Mouse (Mus musculus) E14TG2a.4 (cell line): ENCODE data around the gene Hist2h2aa2.
"Not testable (repeated sequence)": the region's sequence is repeated elsewhere in the genome, so short reads cannot be mapped to it uniquely, and the experiment has no call there.

Experiments used
- H3K27me3 ChIP-seq: 2 replicates; pipeline ENCODE4 v1.6.1; 2014; ENCODE audit warnings: low read length, control low read depth; ENCODE audit not compliant: insufficient read depth
- H3K36me3 ChIP-seq: 2 replicates; pipeline ENCODE4 v1.6.1; 2014; ENCODE audit warnings: low read length, control low read depth; ENCODE audit not compliant: insufficient read depth
- H3K4me1 ChIP-seq: replicated peaks from 2 replicates; pipeline ENCODE4 v1.6.1; 2014; ENCODE audit warnings: low read depth, low read length, control low read depth
- H3K4me3 ChIP-seq: replicated peaks from 2 replicates; pipeline ENCODE4 v1.5.1; 2014; ENCODE audit warnings: mild to moderate bottlenecking, low read length
- H3K9me3 ChIP-seq: 2 replicates; pipeline ENCODE4 v1.6.1; 2014; ENCODE audit warnings: low read length, control low read depth
- CTCF ChIP-seq: conservative IDR thresholded peaks from 2 replicates; pipeline ENCODE4 v1.5.1; 2014; ENCODE audit warnings: low read length
- NANOG ChIP-seq: IDR thresholded peaks from 2 replicates; pipeline ENCODE4 v1.6.1; 2014; ENCODE audit warnings: borderline replicate concordance, low read length, mixed read lengths
- POU5F1 ChIP-seq: IDR thresholded peaks from 2 replicates; pipeline ENCODE4 v1.6.1; 2014; ENCODE audit warnings: low read length, borderline replicate concordance

Hist2h2aa2 gene

DNA sequence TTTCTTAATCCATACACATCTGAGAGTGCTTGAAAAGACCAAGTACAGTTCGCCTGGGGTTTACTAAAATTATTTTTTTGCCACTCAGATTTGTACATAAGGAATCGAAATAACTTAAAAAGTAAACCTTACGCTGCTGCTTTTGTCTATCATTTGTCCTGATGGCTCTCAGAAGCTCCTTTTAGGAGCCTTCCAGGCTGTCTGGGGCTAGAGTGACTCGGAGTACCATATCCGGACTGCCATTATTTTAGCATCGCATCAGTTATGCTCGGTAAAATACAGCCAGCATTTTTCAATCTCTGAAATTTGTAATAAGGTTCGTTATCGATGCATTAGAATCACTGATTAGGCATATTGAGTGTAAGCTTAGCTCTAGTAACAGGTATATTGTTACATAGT is 722 bp upstream of the Hist2h2aa2 start:
- H3K27me3 ChIP-seq: no peaks in the 10 kb centered on the region
- H3K4me3 ChIP-seq: peak overlapping the region; percentile 54
- peaks cover 19% of the 10 kb centered on the region; the same call in 1 of the 2 replicates for H3K36me3 ChIP-seq
- no peak for TF ChIP-seq CTCF
- TF ChIP-seq NANOG: no peak
- no peak for TF ChIP-seq POU5F1
- peaks cover 60% of the 10 kb centered on the region for H3K4me1 ChIP-seq
- no peaks in the 10 kb centered on the region for H3K9me3 ChIP-seq

DNA sequence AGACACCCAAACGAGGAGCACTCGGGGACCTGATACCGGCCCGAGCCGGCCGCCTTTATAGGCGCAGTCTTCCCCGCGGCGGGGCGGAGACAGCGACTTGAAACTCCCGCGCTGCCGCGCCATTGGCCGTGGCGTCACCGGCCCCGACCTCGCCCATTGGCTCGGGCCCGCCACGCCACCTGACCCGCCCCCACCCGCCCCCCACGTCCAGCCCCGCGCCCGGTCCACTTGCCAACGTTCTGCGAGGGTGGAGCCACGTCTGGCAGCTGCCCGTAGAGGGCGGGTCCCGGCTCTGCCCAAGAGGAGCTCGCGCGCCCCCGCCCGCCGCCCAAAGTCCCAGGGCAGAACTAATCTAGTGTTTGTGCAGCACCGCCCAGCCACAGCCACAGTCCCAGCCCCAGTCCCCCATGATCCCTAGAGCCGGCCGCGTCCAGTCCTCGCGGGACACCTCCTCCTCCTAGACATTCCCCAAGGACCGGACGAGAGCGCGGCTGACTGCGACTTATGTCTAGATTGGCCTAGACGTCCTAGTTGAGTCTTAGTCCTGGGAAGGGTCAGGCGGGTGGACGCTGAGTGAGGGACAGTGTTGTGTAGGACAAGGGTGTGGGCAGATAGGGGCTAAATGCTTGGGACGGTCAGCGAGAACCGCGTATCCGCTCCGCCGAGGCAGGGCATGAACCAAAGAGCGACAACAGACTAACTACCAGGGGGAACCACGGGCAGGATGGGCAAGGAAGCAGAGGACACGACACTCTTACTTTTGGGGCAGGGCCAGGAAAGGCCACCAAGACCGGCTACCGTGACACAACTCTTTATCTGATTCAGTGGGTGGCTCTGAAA is 902 bp downstream of the Hist2h2aa2 start, which contains the start of gene Hist2h3c2:
Gene Hist2h3c2, minus strand, starts transcription at position 174 of the 840 bp plus-strand sequence.
- peaks cover 55% of the 10 kb centered on the region for H3K4me1 ChIP-seq
- not testable (repeated sequence) for H3K27me3 ChIP-seq, H3K9me3 ChIP-seq

DNA sequence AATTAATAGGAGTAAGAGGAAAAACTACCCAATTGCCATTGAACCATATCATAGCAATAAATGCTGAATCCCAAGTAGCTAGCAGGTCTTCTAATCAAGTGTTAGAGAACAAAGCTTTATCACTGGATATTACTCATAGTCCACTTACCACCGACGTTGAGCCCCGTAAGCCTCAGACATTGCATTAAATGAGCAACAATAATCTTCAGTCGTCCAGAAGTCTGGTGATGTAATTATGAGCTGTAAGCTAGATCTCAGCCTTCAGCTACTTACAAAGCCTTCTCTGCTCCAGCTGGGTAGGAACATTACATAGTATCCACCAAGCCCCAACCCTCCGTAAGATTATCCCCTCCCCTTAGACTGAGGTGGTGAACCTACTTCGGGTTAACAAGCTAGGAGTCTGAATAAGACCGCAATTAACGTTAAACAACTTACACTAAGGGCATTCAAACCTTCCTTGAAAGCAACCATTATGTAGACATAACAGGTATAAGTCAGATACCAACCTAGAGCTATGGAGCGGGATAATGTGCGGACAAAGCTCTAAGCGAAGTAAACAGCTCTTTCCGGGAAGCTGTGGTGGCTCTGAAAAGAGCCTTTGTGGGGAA is 2.1 kb downstream of the Hist2h2aa2 start:
- TF ChIP-seq NANOG (no peak), CTCF (no peak), POU5F1 (no peak)
- Histone ChIP-seq H3K4me3 (peak overlapping the region; percentile 81), H3K9me3 (no peaks in the 10 kb centered on the region), H3K4me1 (peaks cover 43% of the 10 kb centered on the region), H3K27me3 (no peaks in the 10 kb centered on the region), H3K36me3 (peaks cover 26% of the 10 kb centered on the region; the same call in 1 of the 2 replicates)

More for the DNA sequence above, 902 bp downstream of the Hist2h2aa2 start, which contains the start of gene Hist2h3c2:
- peaks cover 26% of the 10 kb centered on the region; the same call in 1 of the 2 replicates for H3K36me3 ChIP-seq
- peak within 1 kb of the TSS; percentile 81 for H3K4me3 ChIP-seq

DNA sequence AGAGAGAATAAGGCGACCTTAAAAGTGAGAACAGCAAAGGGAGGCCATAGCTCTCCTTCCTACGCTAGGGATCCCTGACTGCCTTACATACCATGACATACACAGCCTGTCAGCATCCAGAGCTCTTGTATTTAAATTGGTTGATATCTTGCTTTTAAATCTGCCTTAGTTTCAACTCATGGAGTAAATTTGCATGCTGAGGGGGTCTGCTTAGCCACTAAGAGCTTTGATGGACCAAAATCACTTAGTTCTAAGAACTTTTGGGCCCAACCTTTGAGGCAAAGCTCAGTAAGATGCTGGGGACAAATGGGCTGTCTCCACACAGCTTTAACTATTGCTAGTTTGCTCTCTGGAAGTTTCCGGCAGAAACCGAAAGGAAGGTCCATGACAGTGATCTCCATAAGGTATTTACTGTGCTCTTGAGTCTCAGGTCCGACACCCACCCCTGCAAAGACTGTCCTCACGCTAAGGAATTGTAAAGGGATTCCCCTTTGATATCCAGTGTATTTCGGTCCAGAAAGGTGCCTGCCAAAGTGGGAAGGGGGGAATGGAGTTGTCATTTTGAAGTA is 2.7 kb downstream of the Hist2h2aa2 start:
- no peaks in the 10 kb centered on the region for H3K27me3 ChIP-seq
- TF ChIP-seq NANOG: no peak
- no peak for TF ChIP-seq POU5F1
- TF ChIP-seq CTCF: no peak
- H3K4me1 ChIP-seq: peaks cover 37% of the 10 kb centered on the region
- H3K4me3 ChIP-seq: peak overlapping the region; percentile 81
- H3K36me3 ChIP-seq: peaks cover 26% of the 10 kb centered on the region; the same call in 1 of the 2 replicates
- no peaks in the 10 kb centered on the region for H3K9me3 ChIP-seq

DNA sequence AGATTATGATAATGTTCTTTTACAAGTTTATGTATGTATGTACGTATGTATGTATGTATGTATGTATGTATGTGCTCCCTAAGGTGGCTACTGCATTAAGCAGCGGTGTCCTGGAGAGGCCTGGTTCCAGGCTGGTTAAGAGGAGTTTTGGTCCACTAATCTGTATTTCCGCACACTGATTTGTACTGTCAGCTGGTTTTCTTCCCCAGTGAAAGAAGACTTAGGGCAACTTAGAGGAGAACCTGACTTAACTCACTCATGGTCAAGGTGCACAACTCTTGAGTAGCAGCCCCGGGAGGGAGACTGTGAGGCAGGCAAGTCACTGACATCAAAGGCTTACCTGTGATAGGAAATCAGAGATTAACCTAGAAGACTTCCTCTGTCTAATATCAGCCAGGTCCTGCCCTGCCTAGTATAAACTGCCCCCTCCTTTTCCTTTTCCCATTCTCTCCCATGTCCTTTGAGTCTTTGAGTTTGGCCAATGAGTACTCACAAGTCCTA is 3.2 kb downstream of the Hist2h2aa2 start:
- Histone ChIP-seq H3K4me3 (peak overlapping the region; percentile 81), H3K36me3 (peaks cover 26% of the 10 kb centered on the region; the same call in 1 of the 2 replicates), H3K4me1 (peaks cover 32% of the 10 kb centered on the region), H3K9me3 (no peaks in the 10 kb centered on the region), H3K27me3 (no peaks in the 10 kb centered on the region)
- TF ChIP-seq POU5F1: no peak
- TF ChIP-seq CTCF: no peak
- no peak for TF ChIP-seq NANOG

DNA sequence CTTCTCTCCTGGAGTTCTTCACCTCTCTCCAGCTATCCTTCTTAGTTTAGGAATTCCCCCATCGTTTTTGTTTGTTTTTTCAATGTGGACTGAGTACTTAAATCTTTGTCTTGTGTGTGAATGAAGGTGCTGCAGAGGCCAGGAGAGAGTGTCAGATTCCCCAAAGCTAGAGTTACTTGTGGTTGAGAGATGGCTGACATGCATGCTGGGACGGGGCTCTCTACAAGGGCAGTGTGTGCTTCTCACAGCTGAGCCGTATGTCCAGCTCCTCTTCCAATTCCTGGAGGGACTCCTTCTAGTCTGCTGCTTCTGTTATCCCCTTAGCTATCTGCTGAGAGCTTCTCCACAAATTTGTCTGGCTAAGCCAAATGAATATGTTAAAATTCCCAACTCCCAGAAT is 4.2 kb downstream of the Hist2h2aa2 start:
- H3K9me3 ChIP-seq: no peaks in the 10 kb centered on the region
- peaks cover 26% of the 10 kb centered on the region; the same call in 1 of the 2 replicates for H3K36me3 ChIP-seq
- H3K4me1 ChIP-seq: peaks cover 21% of the 10 kb centered on the region
- no peak overlapping the region for H3K4me3 ChIP-seq
- H3K27me3 ChIP-seq: no peaks in the 10 kb centered on the region
- TF ChIP-seq POU5F1: no peak
- TF ChIP-seq CTCF: no peak
- no peak for TF ChIP-seq NANOG

DNA sequence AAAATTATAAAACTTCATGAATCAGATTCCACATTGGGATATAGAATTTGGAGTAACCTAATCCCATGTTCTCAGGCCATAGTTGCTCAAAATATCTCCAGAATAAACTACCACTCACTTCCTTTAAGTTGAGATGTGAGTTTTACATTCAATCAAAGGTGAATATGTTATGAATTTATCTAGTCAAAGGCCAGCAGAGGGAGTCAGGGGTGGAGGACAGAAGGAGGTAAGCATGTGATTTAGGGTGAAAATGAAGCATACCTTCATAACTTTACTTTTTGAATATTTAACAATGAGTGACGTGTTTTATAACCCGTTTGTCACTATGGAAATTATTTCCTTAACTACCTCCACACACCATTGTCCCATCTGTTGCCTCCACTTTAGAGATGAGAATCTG is 5.2 kb downstream of the Hist2h2aa2 start:
- no peak overlapping the region for H3K4me3 ChIP-seq
- no peaks in the 10 kb centered on the region for H3K9me3 ChIP-seq
- TF ChIP-seq CTCF: no peak
- no peak for TF ChIP-seq NANOG
- no peak for TF ChIP-seq POU5F1
- peaks cover 26% of the 10 kb centered on the region; the same call in 1 of the 2 replicates for H3K36me3 ChIP-seq
- H3K27me3 ChIP-seq: no peaks in the 10 kb centered on the region
- H3K4me1 ChIP-seq: peaks cover 20% of the 10 kb centered on the region

DNA sequence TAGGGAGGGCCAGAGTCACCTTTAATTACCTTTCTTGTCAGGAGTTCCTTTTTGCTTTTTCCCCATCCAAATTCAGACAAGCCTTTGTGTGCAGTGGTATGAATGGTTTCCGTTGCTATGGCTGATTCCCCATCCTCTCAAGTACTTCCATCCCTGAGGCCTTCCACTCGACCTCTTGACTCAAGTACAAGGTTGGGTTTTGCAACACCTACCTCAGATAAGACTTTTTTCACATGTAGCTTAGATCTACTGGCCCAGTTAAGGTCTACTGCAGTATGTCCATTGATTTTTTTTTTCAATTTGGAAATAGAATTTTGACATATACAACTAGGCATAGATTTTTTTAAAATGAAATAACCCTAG is 8.3 kb downstream of the Hist2h2aa2 start:
- Histone ChIP-seq H3K4me3 (no peak overlapping the region), H3K36me3 (peaks cover 17% of the 10 kb centered on the region; the same call in 1 of the 2 replicates), H3K27me3 (no peaks in the 10 kb centered on the region), H3K4me1 (peaks cover 18% of the 10 kb centered on the region), H3K9me3 (no peaks in the 10 kb centered on the region)
- TF ChIP-seq POU5F1: no peak
- no peak for TF ChIP-seq NANOG
- no peak for TF ChIP-seq CTCF
